In genomic region chr16:93245738-93246137, GRCm38 (mm10) we compare ENCODE assay signal across 24 mouse cellular contexts.
A peak's percentile ranks its signal among the peaks of the same experiment; 100 is the strongest.
DNase-seq lines count a peak whose midpoint lies in the region; ATAC-seq lines count a peak whose summit lies in the region.
"Had no signal": no experiment of that assay in that cellular context is flagged by ENCODE, and none has a peak within 500 bp of the region (broad histone marks: within the 10 kb centered on the region; RNA-seq: fewer than 3 reads in every experiment).

No protein-coding gene starts in this region.

- DNase-seq in heart, adult 11 months, result peak; percentile 37
- DNase-seq in natural killer cell, adult 2 months (ENCODE audit: low spot score in 2 of 2), result peak; percentile 29 to 65
- no peak for DNase-seq in retina, embryonic 14.5 days (ENCODE audit: low spot score)
- DNase-seq in lung, postnatal 25 days (ENCODE audit: low spot score), result no peak
- DNase-seq in right cerebral cortex, postnatal 36 days (ENCODE audit: low spot score in 2 of 2), result no peak
- DNase-seq: adrenal gland, adult 2 months; adrenal gland, postnatal 14 days; adrenal gland, postnatal 36 days; cerebellum, adult 11-12 months; cerebellum, adult 2 months; cerebellum, adult 9-10 months; cerebellum, postnatal 10 days; cerebellum, postnatal 25 days; embryo, embryonic 11 days had no signal

- no peak overlapping the region for H3K4me3 ChIP-seq in heart, embryonic 12.5 days
- H3K4me3 ChIP-seq: embryonic facial prominence, embryonic 13.5 days; embryonic facial prominence, embryonic 15.5 days; erythroblast, embryonic 14.5 days; forebrain, embryonic 10.5 days; forebrain, embryonic 12.5 days had no signal

- H3K4me1 ChIP-seq in heart, embryonic 12.5 days (replicated peaks), result no peaks in the 10 kb centered on the region

- ATAC-seq in heart, embryonic 12.5 days (ENCODE audit: insufficient number of reproducible peaks, low FRiP score), result no peak
- ATAC-seq in granulocyte monocyte progenitor cell, adult 5-6 weeks (replicated peaks; ENCODE audit: poor library complexity, severe bottlenecking), result peak; percentile 53
- ATAC-seq in megakaryocyte progenitor cell, adult 5-6 weeks (replicated peaks; ENCODE audit: poor library complexity), result peak; percentile 52
- ATAC-seq: forebrain, embryonic 14.5 days; forebrain, embryonic 16.5 days had no signal

- H3K9ac ChIP-seq in heart, embryonic 12.5 days, result no peak overlapping the region
- H3K9ac ChIP-seq: embryonic facial prominence, embryonic 13.5 days; embryonic facial prominence, embryonic 15.5 days; forebrain, embryonic 12.5 days had no signal

- no peak overlapping the region for H3K27ac ChIP-seq in heart, embryonic 12.5 days (ENCODE audit: poor library complexity, severe bottlenecking)
- H3K27ac ChIP-seq: embryonic facial prominence, embryonic 13.5 days; embryonic facial prominence, embryonic 15.5 days; forebrain, embryonic 10.5 days; forebrain, embryonic 12.5 days had no signal

- no peaks in the 10 kb centered on the region for H3K27me3 ChIP-seq in heart, embryonic 12.5 days (replicated peaks)
- H3K27me3 ChIP-seq: embryonic facial prominence, embryonic 13.5 days; embryonic facial prominence, embryonic 15.5 days; forebrain, embryonic 12.5 days had no signal

- 76% methylated on average over 6 of the region's 6 CpGs for WGBS in heart, embryonic 12.5 days

- no peaks in the 10 kb centered on the region for H3K36me3 ChIP-seq in heart, embryonic 12.5 days
- H3K36me3 ChIP-seq: embryonic facial prominence, embryonic 13.5 days; embryonic facial prominence, embryonic 15.5 days; forebrain, embryonic 10.5 days; forebrain, embryonic 12.5 days had no signal

- no peaks in the 10 kb centered on the region for H3K9me3 ChIP-seq in heart, embryonic 12.5 days (replicated peaks)
- H3K9me3 ChIP-seq: embryonic facial prominence, embryonic 13.5 days; embryonic facial prominence, embryonic 15.5 days; forebrain, embryonic 10.5 days; forebrain, embryonic 12.5 days had no signal

- H3K4me2 ChIP-seq in heart, embryonic 12.5 days, result no peak overlapping the region
- H3K4me2 ChIP-seq: embryonic facial prominence, embryonic 13.5 days; embryonic facial prominence, embryonic 15.5 days; forebrain, embryonic 12.5 days had no signal

Comparison
In these comparisons a context has a peak if more than half of its experiments do, and no peak if none do; other contexts are left out.
1. DNase-seq: peak in heart, adult 11 months (single experiment) and natural killer cell, adult 2 months (2 of 2); none in retina, embryonic 14.5 days (single experiment), lung, postnatal 25 days (single experiment) and right cerebral cortex, postnatal 36 days (0 of 2).